Mouse (Mus musculus) MEL (cell line): ENCODE data around the gene Col9a1. TPM values are rescaled to one million over a fixed set of nuclear protein-coding genes. Genes with fewer than 3 reads are reported as not detected.

Source experiments
- DNase-seq: peaks from one replicate; pipeline ENCODE4 v3.0.0; 2011; ENCODE audit warnings: low read depth, low spot score
- H3K27ac ChIP-seq: 2 replicates; pipeline ENCODE4 v1.5.1; 2012; ENCODE audit warnings: low read depth, mild to moderate bottlenecking, control low read depth, low read length, moderate library complexity; ENCODE audit not compliant: control insufficient read depth
- H3K27me3 ChIP-seq, 2 experiments: fragments of 150-350 bp in 1 of 2; sonication (generic) in 1 of 2; 2 replicates each; pipeline ENCODE4 v1.6.1; 2012; ENCODE audit warnings: low read length in 2 of 2, mild to moderate bottlenecking in 2 of 2, improper control_type of control experiment in 1 of 2, moderate library complexity in 1 of 2; ENCODE audit not compliant: insufficient read depth in 2 of 2, control insufficient read depth in 1 of 2
- H3K36me3 ChIP-seq, 2 experiments: 2 replicates each; pipeline ENCODE4 v1.6.1; 2012 to 2014; ENCODE audit warnings: low read length in 2 of 2, improper control_type of control experiment in 1 of 2, inconsistent platforms in 1 of 2, mild to moderate bottlenecking in 1 of 2; ENCODE audit not compliant: insufficient read depth in 2 of 2, control insufficient read depth in 1 of 2
- H3K4me1 ChIP-seq, 2 experiments: fragments of 150-350 bp in 1 of 2; sonication (generic) in 1 of 2; 2 replicates each; pipeline ENCODE4 v1.6.1; 2012; ENCODE audit warnings: low read length in 2 of 2, improper control_type of control experiment in 1 of 2, mild to moderate bottlenecking in 1 of 2; ENCODE audit not compliant: insufficient read depth in 2 of 2, control insufficient read depth in 1 of 2
- H3K4me3 ChIP-seq, 2 experiments: fragments of 150-350 bp in 1 of 2; sonication (generic) in 1 of 2; 2 replicates each; pipeline ENCODE4 v1.5.1; 2012; ENCODE audit warnings: low read depth in 2 of 2, low read length in 2 of 2, mild to moderate bottlenecking in 2 of 2, moderate library complexity in 2 of 2, control low read depth in 1 of 2, improper control_type of control experiment in 1 of 2; ENCODE audit not compliant: control insufficient read depth in 1 of 2, insufficient read depth in 1 of 2
- H3K79me2 ChIP-seq: 2 replicates; pipeline ENCODE4 v1.6.1; 2012; ENCODE audit warnings: mild to moderate bottlenecking, low read length, moderate library complexity; ENCODE audit not compliant: control insufficient read depth, poor library complexity, insufficient read depth
- H3K9ac ChIP-seq: 2 replicates; pipeline ENCODE4 v1.6.1; 2012; ENCODE audit warnings: low read depth, mild to moderate bottlenecking, control low read depth, low read length, moderate library complexity; ENCODE audit not compliant: control insufficient read depth, poor library complexity, severe bottlenecking
- H3K9me3 ChIP-seq: fragments of 150-350 bp; sonication (generic); replicated peaks from 2 replicates; pipeline ENCODE4 v1.6.1; 2012; ENCODE audit warnings: mild to moderate bottlenecking, low read length, improper control_type of control experiment, moderate library complexity; ENCODE audit not compliant: insufficient read depth
- BHLHE40 ChIP-seq: IDR thresholded peaks from 2 replicates; pipeline ENCODE4 v1.6.1; 2012; ENCODE audit warnings: low read depth, mild to moderate bottlenecking, inconsistent platforms, low read length, improper control_type of control experiment, borderline replicate concordance
- CTCF ChIP-seq, 3 experiments: IDR thresholded peaks in 2 of 3; conservative IDR thresholded peaks in 1 of 3; 2 replicates each; pipeline ENCODE4 v1.5.1; 2011 to 2012; ENCODE audit warnings: low read length in 3 of 3, low read depth in 2 of 3, mild to moderate bottlenecking in 2 of 3, improper control_type of control experiment in 1 of 3, inconsistent platforms in 1 of 3, mixed read lengths in 1 of 3, moderate library complexity in 1 of 3; ENCODE audit not compliant: control insufficient read depth in 1 of 3, insufficient read depth in 1 of 3, poor library complexity in 1 of 3, severe bottlenecking in 1 of 3
- ELF1 ChIP-seq: IDR thresholded peaks from 2 replicates; pipeline ENCODE4 v1.6.1; 2014; ENCODE audit warnings: low read depth, mild to moderate bottlenecking, inconsistent platforms, low read length, improper control_type of control experiment, moderate library complexity
- ETS1 ChIP-seq: IDR thresholded peaks from 2 replicates; pipeline ENCODE4 v1.6.1; 2012; ENCODE audit warnings: low read depth, mild to moderate bottlenecking, inconsistent platforms, low read length, improper control_type of control experiment, moderate library complexity
- HCFC1 ChIP-seq: IDR thresholded peaks from 2 replicates; pipeline ENCODE4 v1.6.1; 2012; ENCODE audit warnings: low read depth, mild to moderate bottlenecking, inconsistent platforms, low read length, improper control_type of control experiment, moderate library complexity
- JUND ChIP-seq: IDR thresholded peaks from 2 replicates; pipeline ENCODE4 v1.6.1; 2011; ENCODE audit warnings: low read depth, mild to moderate bottlenecking, improper control_type of control experiment, low read length
- KAT2A ChIP-seq: conservative IDR thresholded peaks from 2 replicates; pipeline ENCODE4 v1.6.1; 2012; ENCODE audit warnings: low read depth, low read length, improper control_type of control experiment, inconsistent platforms
- MAZ ChIP-seq: IDR thresholded peaks from 2 replicates; pipeline ENCODE4 v1.6.1; 2012; ENCODE audit warnings: low read depth, mild to moderate bottlenecking, inconsistent platforms, low read length, improper control_type of control experiment
- MYB ChIP-seq: IDR thresholded peaks from 2 replicates; pipeline ENCODE4 v1.6.1; 2011; ENCODE audit warnings: mild to moderate bottlenecking, low read depth, low read length, improper control_type of control experiment
- MYC ChIP-seq: IDR thresholded peaks from 2 replicates; pipeline ENCODE4 v1.6.1; 2011; ENCODE audit warnings: low read depth, mild to moderate bottlenecking, low read length, improper control_type of control experiment, moderate library complexity
- POLR2A ChIP-seq, 2 experiments: IDR thresholded peaks; 2 replicates each; pipeline ENCODE4 v1.6.1; 2011 to 2012; ENCODE audit warnings: low read length in 2 of 2, mild to moderate bottlenecking in 2 of 2, control low read depth in 1 of 2, improper control_type of control experiment in 1 of 2, low read depth in 1 of 2, moderate library complexity in 1 of 2; ENCODE audit not compliant: control insufficient read depth in 1 of 2, insufficient read depth in 1 of 2, poor library complexity in 1 of 2
- POLR2AphosphoS5 ChIP-seq: IDR thresholded peaks from 2 replicates; pipeline ENCODE4 v1.6.1; 2012; ENCODE audit warnings: low read depth, borderline replicate concordance, mild to moderate bottlenecking, inconsistent platforms, low read length, moderate library complexity, mixed read lengths
- RAD21 ChIP-seq: IDR thresholded peaks from 2 replicates; pipeline ENCODE4 v1.6.1; 2011; ENCODE audit warnings: mild to moderate bottlenecking, low read depth, low read length, improper control_type of control experiment
- SIN3A ChIP-seq: IDR thresholded peaks from 2 replicates; pipeline ENCODE4 v1.6.1; 2012; ENCODE audit warnings: low read length, improper control_type of control experiment, inconsistent platforms
- SMC3 ChIP-seq: IDR thresholded peaks from 2 replicates; pipeline ENCODE4 v1.6.1; 2011; ENCODE audit warnings: low read depth, low read length, improper control_type of control experiment
- TAL1 ChIP-seq: IDR thresholded peaks from 2 replicates; pipeline ENCODE4 v1.6.1; 2012; ENCODE audit warnings: mild to moderate bottlenecking, inconsistent platforms, low read length, moderate library complexity, mixed read lengths
- TCF12 ChIP-seq: IDR thresholded peaks from 2 replicates; pipeline ENCODE4 v1.6.1; 2014; ENCODE audit warnings: low read depth, mild to moderate bottlenecking, inconsistent platforms, low read length, improper control_type of control experiment, moderate library complexity
- UBTF ChIP-seq: IDR thresholded peaks from 2 replicates; pipeline ENCODE4 v1.6.1; 2012; ENCODE audit warnings: low read depth, mild to moderate bottlenecking, inconsistent platforms, low read length, improper control_type of control experiment, moderate library complexity, borderline replicate concordance; ENCODE audit not compliant: insufficient read depth
- USF2 ChIP-seq, 2 experiments: IDR thresholded peaks; 2 replicates each; pipeline ENCODE4 v1.6.1; 2011 to 2012; ENCODE audit warnings: improper control_type of control experiment in 2 of 2, low read length in 2 of 2, borderline replicate concordance in 1 of 2, inconsistent platforms in 1 of 2, low read depth in 1 of 2, mild to moderate bottlenecking in 1 of 2; ENCODE audit not compliant: insufficient read depth in 1 of 2
- ZC3H11A ChIP-seq: IDR thresholded peaks from 2 replicates; pipeline ENCODE4 v1.6.1; 2012; ENCODE audit warnings: low read depth, mild to moderate bottlenecking, inconsistent platforms, low read length, improper control_type of control experiment
- ZNF384 ChIP-seq: IDR thresholded peaks from 2 replicates; pipeline ENCODE4 v1.6.1; 2012; ENCODE audit warnings: low read depth, mild to moderate bottlenecking, inconsistent platforms, low read length, improper control_type of control experiment
- polyA plus RNA-seq, 2 experiments: library from polyadenylated mRNA; stranded (reverse) in 1 of 2; unstranded in 1 of 2; fragments of >175 nt in 1 of 2; fragments of >200 nt in 1 of 2; gene quantifications; 2 replicates each; pipeline versions ENCODE4 v1.2.1 to v1.2.4; 2012; ENCODE audit warnings: low replicate concordance in 2 of 2, low read depth in 1 of 2; ENCODE audit not compliant: insufficient read length in 2 of 2, insufficient read depth in 1 of 2, missing spikeins in 1 of 2
- total RNA-seq: library from RNA; depleted of rRNA; stranded (reverse); fragments of 300-350 nt; gene quantifications from 2 replicates; pipeline ENCODE4 v1.2.3, GENCODE M21; 2012

The Col9a1 gene
- total and polyA plus RNA-seq, 3 experiments, result not detected

DNA sequence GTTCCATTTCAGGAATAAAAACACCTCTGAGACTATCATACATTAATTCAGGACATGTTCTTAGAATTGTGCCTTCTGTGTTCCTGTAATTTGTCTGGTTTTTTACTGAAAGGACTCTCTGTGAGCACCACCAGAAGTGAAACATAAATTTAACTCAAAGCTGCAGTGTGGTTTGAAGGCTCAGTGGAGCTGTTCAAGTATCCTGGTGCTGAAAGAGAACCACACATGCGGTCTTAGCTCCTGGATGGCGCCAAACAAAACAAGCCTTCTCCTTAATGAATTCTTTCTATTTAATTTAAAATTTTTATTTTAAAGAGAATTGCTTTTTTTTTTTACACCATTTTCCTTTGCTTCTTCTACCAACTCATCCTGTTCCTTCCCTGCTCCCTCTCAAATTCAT, 2.4 kb downstream of the Col9a1 start:
- Histone ChIP-seq H3K4me3 (no peak overlapping the region), H3K9me3 (no peaks in the 10 kb centered on the region), H3K79me2 (no peaks in the 10 kb centered on the region), H3K36me3 (no peaks in the 10 kb centered on the region), H3K27ac (no peak overlapping the region), H3K9ac (no peak overlapping the region), H3K4me1 (no peaks in the 10 kb centered on the region), H3K27me3 (no peaks in the 10 kb centered on the region)
- TF ChIP-seq JUND (no peak), POLR2AphosphoS5 (no peak), MYC (no peak), TAL1 (no peak), UBTF (no peak), ETS1 (no peak), ZNF384 (no peak), RAD21 (no peak), USF2 (IDR thresholded peaks at IDR 0.05; ENCODE audit: borderline replicate concordance in 1 of 2, insufficient read depth in 1 of 2, low read depth in 1 of 2, low read length in 2 of 2) (no peak), SMC3 (no peak), MYB (no peak), HCFC1 (no peak)
- peak; percentile 12 for DNase-seq

DNA sequence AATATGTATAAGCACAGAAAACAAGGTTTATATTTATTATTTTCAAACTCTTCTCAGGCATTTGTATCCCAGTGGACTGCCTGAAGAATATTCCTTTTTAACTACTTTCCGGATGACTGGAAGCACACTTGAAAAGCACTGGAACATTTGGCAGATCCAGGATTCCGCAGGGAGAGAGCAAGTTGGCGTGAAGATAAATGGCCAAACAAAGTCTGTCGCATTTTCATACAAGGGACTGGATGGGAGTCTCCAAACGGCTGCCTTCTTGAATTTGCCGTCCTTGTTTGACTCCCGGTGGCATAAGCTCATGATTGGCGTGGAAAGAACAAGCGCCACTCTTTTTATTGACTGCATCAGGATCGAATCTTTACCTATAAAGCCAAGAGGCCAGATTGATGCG, 7.6 kb downstream of the Col9a1 start:
- Histone ChIP-seq H3K79me2 (no peaks in the 10 kb centered on the region), H3K9me3 (no peaks in the 10 kb centered on the region), H3K4me3 (no peak overlapping the region), H3K36me3 (no peaks in the 10 kb centered on the region), H3K27ac (no peak overlapping the region), H3K4me1 (no peaks in the 10 kb centered on the region), H3K9ac (no peak overlapping the region), H3K27me3 (no peaks in the 10 kb centered on the region)
- DNase-seq, result no peak
- TF ChIP-seq ELF1, result no peak
- TF ChIP-seq JUND, result no peak
- TF ChIP-seq USF2 (IDR thresholded peaks at IDR 0.05; ENCODE audit: borderline replicate concordance in 1 of 2, insufficient read depth in 1 of 2, low read depth in 1 of 2, low read length in 2 of 2), result no peak
- TF ChIP-seq CTCF (IDR thresholded peaks at IDR 0.05 in 2 of 3, conservative IDR thresholded peaks at IDR 0.05 in 1 of 3; ENCODE audit: control insufficient read depth in 1 of 3, insufficient read depth in 1 of 3, low read depth in 2 of 3, low read length in 3 of 3, poor library complexity in 1 of 3, severe bottlenecking in 1 of 3), result no peak
- no peak for TF ChIP-seq TCF12
- TF ChIP-seq SIN3A, result no peak
- TF ChIP-seq BHLHE40, result no peak
- no peak for TF ChIP-seq UBTF
- TF ChIP-seq TAL1, result no peak
- TF ChIP-seq MAZ, result no peak
- TF ChIP-seq POLR2A (IDR thresholded peaks at IDR 0.05; ENCODE audit: control insufficient read depth in 1 of 2, insufficient read depth in 1 of 2, low read depth in 1 of 2, low read length in 2 of 2, poor library complexity in 1 of 2), result no peak
- no peak for TF ChIP-seq KAT2A
- no peak for TF ChIP-seq ZC3H11A
